Mouse (Mus musculus) testis, postnatal 14 days (tissue): ENCODE results near the gene Klf3.

ENCODE experiments used
- DNase-seq: peaks from one replicate; pipeline ENCODE4 v3.0.0; 2021; ENCODE audit warnings: low spot score

The Klf3 gene

DNA sequence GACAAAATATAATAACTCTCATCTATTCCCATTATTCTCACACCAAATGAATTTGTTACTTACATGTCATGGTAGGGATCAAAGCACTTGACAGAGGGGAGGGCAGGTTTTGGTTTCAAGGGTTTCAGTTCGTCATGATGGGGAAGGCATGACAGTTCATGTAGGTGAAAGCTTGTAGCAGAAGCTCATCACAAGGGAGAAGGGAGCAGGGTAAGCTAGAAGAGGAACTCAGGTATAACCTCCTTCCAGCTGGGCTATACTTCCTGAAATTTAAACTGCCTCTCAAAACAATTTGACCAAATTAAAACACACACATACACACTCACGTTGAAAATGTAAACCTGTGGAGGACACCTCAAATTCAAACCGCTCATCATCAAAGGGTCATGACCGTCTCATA lies 32.1 kb downstream of the Klf3 start:
- no peak for DNase-seq

DNA sequence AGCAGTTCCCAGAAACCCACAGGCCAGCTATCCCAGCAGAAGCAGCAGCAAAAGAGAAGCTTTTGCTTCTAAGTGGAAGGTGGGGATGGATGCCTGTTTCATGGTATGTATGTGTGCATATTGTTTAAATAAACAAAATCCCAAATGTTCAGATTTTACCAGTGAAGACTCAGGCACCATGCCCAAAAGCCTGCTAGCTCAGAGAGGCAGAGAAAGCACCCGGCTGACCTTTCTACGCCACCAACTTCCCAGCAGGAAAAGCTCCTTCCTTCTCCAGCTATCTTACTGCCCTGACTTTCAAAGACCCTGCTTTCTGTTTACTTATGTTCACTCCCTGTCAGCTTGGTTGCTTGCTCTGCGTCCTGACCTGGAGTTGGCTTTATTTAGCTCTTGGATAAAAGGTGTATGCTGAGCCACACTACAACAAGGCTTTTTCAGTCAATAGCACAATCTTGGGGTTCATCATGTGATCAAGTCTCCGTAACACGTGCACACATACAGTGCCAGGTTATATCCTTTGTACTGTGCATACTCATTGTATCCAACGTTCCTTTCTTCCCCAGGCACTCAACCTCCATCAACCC lies 35.9 kb downstream of the Klf3 start:
- DNase-seq = no peak

- DNase-seq = no peak
These were observed 36.9 kb downstream of the Klf3 start for GRCm38 (mm10) chr5:64840087-64840486.

DNA sequence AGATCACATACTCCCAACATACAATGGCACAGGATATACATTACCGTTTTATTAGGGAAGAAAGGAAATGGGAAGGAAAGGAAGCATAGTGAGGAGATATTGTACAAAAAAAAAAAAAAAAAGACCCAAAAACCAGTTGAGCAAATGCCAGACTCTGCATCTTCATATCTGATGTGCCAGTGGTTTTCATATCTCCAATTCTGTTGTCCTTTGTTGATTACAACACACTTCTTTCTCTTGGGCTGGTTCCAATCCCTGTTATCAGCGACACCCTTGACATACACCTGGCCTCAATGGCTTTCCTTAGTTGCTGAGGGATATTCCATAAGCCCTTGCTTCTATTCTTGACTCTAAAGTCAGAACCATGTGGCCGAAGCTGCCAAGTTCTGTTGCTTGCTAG lies 41.4 kb downstream of the Klf3 start:
- DNase-seq = no peak

- no peak for DNase-seq
These were observed 44.1 kb downstream of the Klf3 start for GRCm38 (mm10) chr5:64847305-64847704.

DNA sequence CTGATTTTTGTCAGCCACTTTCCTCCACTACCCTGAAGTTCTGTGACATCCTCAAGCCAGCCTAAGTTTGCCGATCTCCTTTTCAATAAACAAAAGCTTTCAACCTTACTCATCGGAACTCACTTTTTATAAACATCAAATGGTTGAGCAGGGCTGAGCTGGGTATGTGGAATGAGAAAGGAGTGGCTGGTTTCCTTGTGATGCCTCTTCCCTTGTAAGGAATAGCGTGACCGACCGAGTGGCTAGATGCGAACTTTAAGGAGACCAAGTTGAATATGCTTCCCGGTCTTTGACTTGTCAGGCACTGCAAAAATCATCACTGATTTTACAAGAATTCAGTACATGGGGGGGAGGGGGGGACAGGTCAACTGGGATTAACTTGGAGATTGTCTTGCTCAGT lies 46.7 kb downstream of the Klf3 start:
- DNase-seq = no peak

DNA sequence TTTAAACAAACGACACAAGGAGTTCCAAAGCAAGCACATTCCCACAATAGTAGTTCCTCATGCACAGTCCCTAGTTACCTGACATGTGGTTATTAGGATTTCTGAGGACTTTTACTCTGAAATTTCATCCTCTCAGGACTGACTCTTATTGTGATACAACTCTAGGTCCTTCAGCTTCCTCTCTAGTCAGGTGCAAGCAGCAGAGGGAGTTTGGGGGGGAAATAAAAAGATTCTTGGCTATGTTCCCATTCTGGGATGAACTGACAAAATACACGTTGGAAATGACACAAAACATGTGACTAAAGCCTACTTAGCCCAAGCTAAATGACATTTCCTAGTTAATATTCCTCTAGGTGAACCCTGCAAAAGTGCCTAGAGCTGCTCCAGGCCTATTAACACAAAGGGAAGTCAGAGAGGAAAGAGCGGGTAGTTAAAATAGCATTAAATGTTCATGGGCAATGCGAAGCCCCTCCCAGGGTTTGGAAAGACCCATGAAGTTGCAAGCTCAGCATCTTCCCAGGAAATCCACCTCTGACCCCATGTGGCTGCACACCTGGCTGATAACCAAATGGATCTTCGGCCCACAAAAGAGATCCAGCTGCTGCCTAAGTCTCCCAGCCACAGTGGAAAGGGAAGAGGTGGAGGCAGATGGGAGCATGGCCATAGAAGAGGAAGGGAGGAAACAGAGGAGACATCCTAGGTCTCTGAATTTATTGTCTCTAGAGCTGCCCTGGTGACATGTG lies 49.6 kb downstream of the Klf3 start:
- DNase-seq = no peak

DNA sequence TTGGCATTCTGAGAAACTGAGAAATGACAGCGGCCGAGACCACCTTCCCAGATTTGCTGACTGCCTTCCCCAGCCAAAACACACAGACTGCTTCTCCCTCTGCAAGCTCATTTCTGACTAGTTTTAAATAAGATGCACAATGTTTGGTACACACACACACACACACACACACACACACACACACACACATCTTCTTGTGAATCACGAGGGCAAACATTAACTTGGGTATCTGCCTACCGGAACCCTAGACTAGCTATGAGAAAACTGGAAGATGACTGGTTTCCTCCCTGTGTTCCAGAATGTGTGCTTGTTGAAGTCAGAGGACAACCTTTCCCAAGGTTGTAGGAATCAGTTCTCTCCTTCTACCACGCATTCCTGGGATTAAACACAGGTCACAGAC lies 50.2 kb downstream of the Klf3 start:
- DNase-seq = no peak

DNA sequence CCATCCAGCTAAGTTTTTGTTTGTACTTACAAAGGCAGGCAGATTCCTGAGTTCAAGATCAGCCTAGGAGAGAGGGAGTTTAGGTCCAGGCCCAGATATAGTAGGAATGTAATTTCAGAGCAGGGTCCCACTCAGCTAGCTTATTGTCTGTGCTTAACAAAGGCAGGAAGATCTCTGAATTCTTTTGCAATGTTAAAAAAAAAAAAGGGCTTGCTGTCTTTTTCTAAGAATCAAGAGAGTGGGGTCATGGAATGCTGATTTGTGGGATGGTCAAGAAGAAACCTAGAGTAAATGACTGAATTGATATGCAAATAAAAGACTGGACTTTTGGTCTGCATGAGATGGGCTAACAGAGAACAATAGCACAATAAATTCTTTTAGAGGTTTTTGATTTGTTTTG lies 52.0 kb downstream of the Klf3 start:
- no peak for DNase-seq

- DNase-seq = peak; percentile 21
These were observed 57.8 kb downstream of the Klf3 start for GRCm38 (mm10) chr5:64860900-64861470.

- peak; percentile 26 for DNase-seq
These were observed 58.4 kb downstream of the Klf3 start for GRCm38 (mm10) chr5:64861471-64862199.

DNA sequence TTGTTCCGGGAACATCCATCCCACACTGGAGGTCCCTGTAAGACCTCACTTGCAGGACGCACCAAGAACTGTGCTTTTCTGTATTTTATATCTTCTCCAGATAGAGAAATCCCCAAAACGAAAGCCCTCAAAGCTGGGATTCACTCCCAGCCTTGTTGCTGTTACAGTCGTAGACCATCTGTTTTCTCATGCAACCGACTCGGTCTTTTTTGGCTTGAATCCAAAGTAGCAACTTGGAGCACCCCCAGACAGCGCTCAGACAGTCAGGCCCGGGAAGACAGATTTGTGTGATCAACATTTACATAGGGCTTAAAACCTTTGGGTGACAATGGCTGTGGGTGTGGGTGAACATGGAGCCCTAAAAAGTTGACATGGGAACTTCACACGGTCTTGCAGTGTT lies 59.1 kb downstream of the Klf3 start:
- DNase-seq = no peak

- DNase-seq = no peak
These were observed 61.5 kb downstream of the Klf3 start for GRCm38 (mm10) chr5:64864699-64865108.

GRCm38 (mm10) chr5:64865219-64865964 lies 62.2 kb downstream of the Klf3 start:
- DNase-seq = no peak

GRCm38 (mm10) chr5:64866331-64867050 lies 63.3 kb downstream of the Klf3 start:
- peak; percentile 53 for DNase-seq

- no peak for DNase-seq
These were observed 63.9 kb downstream of the Klf3 start for GRCm38 (mm10) chr5:64867124-64867523.

GRCm38 (mm10) chr5:64867551-64867950 lies 64.4 kb downstream of the Klf3 start:
- no peak for DNase-seq

DNA sequence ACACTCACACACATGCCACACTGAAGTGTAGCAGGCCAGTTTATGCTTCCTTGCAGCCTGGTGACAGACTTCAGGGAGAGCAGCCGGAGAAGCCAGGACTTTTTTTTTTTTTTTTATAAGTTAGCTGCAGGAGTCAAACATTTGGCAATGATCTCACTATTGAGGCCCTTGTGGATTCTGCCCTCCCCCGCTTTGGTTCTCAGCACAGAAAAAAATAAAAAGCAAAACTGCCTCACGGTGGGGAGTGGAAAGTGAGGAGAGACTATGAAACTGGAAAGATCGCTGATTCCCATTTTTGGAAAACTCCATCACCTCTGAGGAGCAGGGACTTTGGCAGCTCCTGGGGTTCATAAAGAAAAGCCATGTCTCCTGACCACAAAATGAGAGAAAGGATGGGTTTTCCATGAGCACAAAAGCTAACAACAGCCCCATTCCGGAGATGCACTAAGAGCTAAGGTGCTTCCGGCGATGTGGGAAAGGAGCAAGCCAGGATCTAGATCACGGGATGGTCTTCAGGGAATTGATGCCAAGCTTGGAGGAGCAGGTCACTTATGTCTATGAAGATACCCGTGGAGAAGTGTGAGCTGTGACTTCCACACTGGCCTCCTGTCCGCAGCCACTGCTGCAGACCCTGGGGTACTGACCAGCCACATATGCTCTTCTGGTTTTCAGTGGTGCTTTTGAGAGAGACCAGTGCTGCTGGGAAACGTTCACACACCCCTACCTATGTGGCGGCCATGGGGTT lies 73.1 kb downstream of the Klf3 start:
- DNase-seq = no peak

DNA sequence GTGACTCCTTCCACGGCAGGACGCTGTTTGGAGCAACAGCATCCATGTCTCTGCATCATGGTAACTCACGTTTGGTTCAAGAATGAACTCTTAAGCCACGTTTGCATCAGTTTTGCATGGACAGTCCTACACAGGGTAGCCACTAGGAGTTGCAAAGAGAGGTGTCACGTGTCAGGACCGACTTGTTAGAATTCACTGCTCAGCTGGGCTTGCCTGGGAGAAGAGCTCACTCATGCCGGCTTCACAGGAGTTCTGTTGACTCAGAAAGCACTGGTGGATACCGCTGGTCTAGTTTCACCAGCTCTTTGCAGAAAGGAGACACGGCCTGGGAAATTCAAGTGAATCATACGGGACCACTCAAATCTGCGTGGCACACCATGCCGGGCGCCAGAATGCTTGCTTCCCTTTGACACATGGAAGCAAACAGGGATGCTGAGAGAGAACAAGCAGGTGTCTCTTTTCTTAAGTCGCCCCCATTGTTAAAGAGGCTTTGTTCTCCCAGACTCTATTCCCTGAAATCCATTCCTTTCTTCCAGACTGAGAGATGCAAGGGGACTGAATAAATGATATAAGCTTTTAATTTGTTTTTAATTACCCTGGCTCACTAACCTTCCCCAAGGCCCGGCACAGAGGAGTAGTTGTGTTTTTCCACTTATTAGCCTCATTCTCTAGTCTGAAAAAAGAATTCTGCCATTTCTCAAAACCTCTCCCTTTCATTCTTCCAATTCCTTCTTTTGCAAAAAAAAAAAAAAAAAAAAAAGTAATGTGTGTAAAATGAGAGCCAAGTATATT lies 74.2 kb downstream of the Klf3 start:
- no peak for DNase-seq

DNA sequence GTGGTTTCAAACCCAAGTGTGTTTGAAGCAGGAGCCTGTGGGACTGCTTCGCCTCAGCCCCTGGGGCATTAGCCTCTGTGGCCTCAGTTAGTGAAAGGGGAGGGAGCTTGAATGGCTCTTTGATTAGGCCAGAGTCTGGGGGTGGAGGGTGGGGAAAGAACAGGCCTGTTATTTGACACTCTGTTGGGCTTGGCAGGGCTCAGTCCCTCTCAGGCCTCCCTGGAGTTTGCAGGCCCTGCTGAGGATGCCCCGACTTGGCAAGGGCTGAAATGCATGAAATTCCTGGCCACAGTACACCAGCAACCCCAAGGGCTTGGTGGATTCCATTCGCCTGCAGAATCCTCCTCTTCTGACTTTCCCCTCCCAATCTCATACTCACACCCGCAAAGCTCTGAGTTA lies 74.8 kb downstream of the Klf3 start:
- DNase-seq = peak; percentile 48
